Mouse (Mus musculus) hindbrain, embryonic 10.5 days (tissue): Measurements from ENCODE around the gene Ranbp2. TPM values are rescaled to one million over a fixed set of nuclear protein-coding genes. Genes with fewer than 3 reads are reported as not detected.
"Not testable (repeated sequence)": the region's sequence is repeated elsewhere in the genome, so short reads cannot be mapped to it uniquely, and the experiment has no call there.

Experiments used
- DNase-seq: peaks from one replicate; pipeline ENCODE4 v3.0.0-alpha.2; 2017; ENCODE audit warnings: low spot score
- H3K27ac ChIP-seq: fragments of 300-500 bp; sonication (generic); 2 replicates; pipeline ENCODE4 v1.5.1; 2016; ENCODE audit warnings: mild to moderate bottlenecking, moderate library complexity
- H3K27me3 ChIP-seq: fragments of 300-500 bp; sonication (generic); 2 replicates; pipeline ENCODE4 v1.6.1; 2016; ENCODE audit warnings: mild to moderate bottlenecking; ENCODE audit not compliant: poor library complexity, insufficient read depth, severe bottlenecking
- H3K36me3 ChIP-seq: fragments of 300-500 bp; sonication (generic); 2 replicates; pipeline ENCODE4 v1.6.1; 2016; ENCODE audit warnings: mild to moderate bottlenecking, moderate library complexity
- H3K4me1 ChIP-seq: fragments of 300-500 bp; sonication (generic); replicated peaks from 2 replicates; pipeline ENCODE4 v1.6.1; 2016; ENCODE audit warnings: mild to moderate bottlenecking
- H3K4me3 ChIP-seq: fragments of 300-500 bp; sonication (generic); 2 replicates; pipeline ENCODE4 v1.5.1; 2016; ENCODE audit warnings: mild to moderate bottlenecking, moderate library complexity
- H3K9me3 ChIP-seq: fragments of 300-500 bp; sonication (generic); 2 replicates; pipeline ENCODE4 v1.6.1; 2016; ENCODE audit warnings: mild to moderate bottlenecking, moderate library complexity
- WGBS: fragments of 180-500 bp; shearing (Covaris S2); methylation state at CpG from one replicate; pipeline ENCODE4 v1.1.7; 2016; 5-methylcytosine and 5-hydroxymethylcytosine counted together
- polyA plus RNA-seq: library from polyadenylated mRNA; unstranded; fragments of >200 nt; fragmentation: Nextera tagmentation; extraction: Ambion mirVana; gene quantifications from 2 replicates; pipeline ENCODE4 v1.2.1, GENCODE M21; 2016

The Ranbp2 gene
- polyA plus RNA-seq, 1 experiment from 2014 or later = 17.7 TPM

- H3K36me3 ChIP-seq = peaks cover 70% of the 10 kb centered on the region
These were observed 82.6 kb downstream of the Ranbp2 start for GRCm38 (mm10) chr10:58529358-58529757.

GRCm38 (mm10) chr10:58530896-58531790, 84.4 kb downstream of the Ranbp2 start:
- Histone ChIP-seq H3K4me1 (no peaks in the 10 kb centered on the region), H3K4me3 (no peak overlapping the region), H3K36me3 (peaks cover 66% of the 10 kb centered on the region), H3K9me3 (peaks cover 13% of the 10 kb centered on the region), H3K27ac (no peak overlapping the region), H3K27me3 (no peaks in the 10 kb centered on the region)
- DNase-seq = no peak
- WGBS = 80% methylated on average over 10 of the region's 10 CpGs

More at GRCm38 (mm10) chr10:58529358-58529757, 82.6 kb downstream of the Ranbp2 start:
- H3K4me1 ChIP-seq = no peaks in the 10 kb centered on the region
- peaks cover 8% of the 10 kb centered on the region for H3K9me3 ChIP-seq
- 92% methylated on average over 1 of the region's 1 CpGs for WGBS
- H3K27me3 ChIP-seq = no peaks in the 10 kb centered on the region
- no peak overlapping the region for H3K27ac ChIP-seq
- no peak for DNase-seq
- no peak overlapping the region for H3K4me3 ChIP-seq

- WGBS = 93% methylated on average over 2 of the region's 2 CpGs
- no peak overlapping the region for H3K27ac ChIP-seq
- peaks cover 68% of the 10 kb centered on the region for H3K36me3 ChIP-seq
These were observed 85.5 kb downstream of the Ranbp2 start for GRCm38 (mm10) chr10:58532177-58532576.

GRCm38 (mm10) chr10:58536276-58536675, 89.6 kb downstream of the Ranbp2 start:
- H3K4me1 ChIP-seq, H3K27me3 ChIP-seq, DNase-seq, H3K4me3 ChIP-seq, H3K27ac ChIP-seq: not testable (repeated sequence)
- 81% methylated on average over 5 of the region's 5 CpGs for WGBS
- Histone ChIP-seq H3K36me3 (peaks cover 50% of the 10 kb centered on the region), H3K9me3 (peaks cover 13% of the 10 kb centered on the region)

More at GRCm38 (mm10) chr10:58532177-58532576, 85.5 kb downstream of the Ranbp2 start:
- no peaks in the 10 kb centered on the region for H3K4me1 ChIP-seq
- peaks cover 13% of the 10 kb centered on the region for H3K9me3 ChIP-seq
- no peaks in the 10 kb centered on the region for H3K27me3 ChIP-seq
- no peak overlapping the region for H3K4me3 ChIP-seq
- DNase-seq = no peak

GRCm38 (mm10) chr10:58540613-58541012, 93.9 kb downstream of the Ranbp2 start:
- peak; percentile 39 for DNase-seq
- no peak overlapping the region for H3K27ac ChIP-seq
- H3K36me3 ChIP-seq = peaks cover 43% of the 10 kb centered on the region
- no peaks in the 10 kb centered on the region for H3K9me3 ChIP-seq
- H3K27me3 ChIP-seq = no peaks in the 10 kb centered on the region
- no peaks in the 10 kb centered on the region for H3K4me1 ChIP-seq
- 61% methylated on average over 13 of the region's 13 CpGs for WGBS
- no peak overlapping the region for H3K4me3 ChIP-seq

Other genes starting within 250 kb of the Ranbp2 start
- not detected in 2 replicates for gene AW822073, start 222.0 kb upstream of the Ranbp2 start, polyA plus RNA-seq
- not detected in 2 replicates for gene Duxf3, start 214.2 kb upstream of the Ranbp2 start, polyA plus RNA-seq
- not detected in 2 replicates for gene Gm4981, start 210.2 kb upstream of the Ranbp2 start, polyA plus RNA-seq
- 31.7 and 44.2 TPM in 2 replicates for gene Gcc2, start 191.4 kb upstream of the Ranbp2 start, polyA plus RNA-seq
- 89.4 and 105 TPM in 2 replicates for gene Lims1, start 123.5 kb upstream of the Ranbp2 start, polyA plus RNA-seq
- gene Ccdc138, start 51.0 kb downstream of the Ranbp2 start, polyA plus RNA-seq = 12.6 and 14.4 TPM in 2 replicates
- 0.08 and 0.20 TPM in 2 replicates for gene Edar, start 228.7 kb downstream of the Ranbp2 start, polyA plus RNA-seq